Mouse (Mus musculus): ENCODE measurements around the gene Hspg2. TPM values are rescaled to one million over a fixed set of nuclear protein-coding genes. Genes with fewer than 3 reads are reported as not detected.

Gene Hspg2
- total and polyA plus RNA-seq, 2 experiments = 7.2 to 7.6 TPM

DNA sequence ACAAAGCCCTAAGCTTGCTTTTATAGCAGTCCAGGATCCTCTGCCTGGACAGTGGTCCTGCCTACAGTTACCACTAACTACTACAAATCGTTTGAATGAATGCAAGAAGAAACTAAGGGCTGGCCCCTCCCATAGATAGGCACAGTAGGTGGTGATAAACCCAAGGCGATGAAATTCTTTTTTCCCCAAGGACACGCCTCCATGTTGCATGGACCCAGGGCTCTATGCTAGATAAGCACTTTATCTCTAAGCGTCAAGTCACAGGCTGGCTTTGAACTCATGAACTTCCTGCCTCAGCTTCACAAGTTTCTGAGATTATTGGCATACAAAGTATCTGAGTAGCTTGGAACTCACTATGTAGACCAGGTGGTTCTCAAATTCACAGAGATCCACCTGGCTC lies 11.3 kb upstream of the Hspg2 start:
- 65% methylated on average over 4 of the region's 4 CpGs for WGBS
- DNase-seq (ENCODE audit: extremely low read depth, low read depth, low spot score) = no peak
- TF ChIP-seq POLR2A (IDR thresholded peaks at IDR 0.05; ENCODE audit: extremely low read depth, insufficient read depth, low read length) = no peak
- no peak for TF ChIP-seq CTCF (IDR thresholded peaks at IDR 0.05; ENCODE audit: low read depth, low read length)

DNA sequence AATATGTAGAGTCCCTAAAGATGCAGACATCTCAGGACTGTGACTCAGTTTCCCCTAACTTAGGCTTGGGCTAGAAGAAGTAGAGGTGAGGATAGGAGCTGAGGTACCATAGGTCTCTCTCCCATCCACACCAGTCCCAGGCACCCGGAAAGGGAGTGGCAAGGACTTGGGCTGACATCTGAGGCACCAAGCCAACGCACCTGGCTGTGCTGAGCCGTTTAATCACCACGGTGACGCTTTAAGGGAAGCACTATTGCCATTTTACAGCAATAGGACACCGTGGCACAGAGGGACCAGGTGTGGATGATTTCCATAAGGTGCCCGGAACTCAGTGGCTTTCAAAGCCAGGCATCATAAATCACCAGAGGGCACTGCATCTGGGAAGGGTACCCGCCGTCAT lies 10.3 kb upstream of the Hspg2 start:
- no peak for TF ChIP-seq POLR2A (IDR thresholded peaks at IDR 0.05; ENCODE audit: extremely low read depth, insufficient read depth, low read length)
- no peak for TF ChIP-seq CTCF (IDR thresholded peaks at IDR 0.05; ENCODE audit: low read depth, low read length)

More for the DNA sequence above, 11.3 kb upstream of the Hspg2 start:
- Histone ChIP-seq H3K4me3 (ENCODE audit: insufficient read depth, low read depth, low read length) (no peak overlapping the region), H3K79me2 (ENCODE audit: control insufficient read depth, insufficient read depth, low read length) (no peaks in the 10 kb centered on the region), H3K9ac (ENCODE audit: low read depth, low read length) (no peak overlapping the region), H3K4me1 (ENCODE audit: control insufficient read depth, insufficient read depth, low read length) (no peaks in the 10 kb centered on the region), H3K27ac (replicated peaks; ENCODE audit: insufficient read depth, low read depth, low read length) (no peak overlapping the region), H3K27me3 (ENCODE audit: control insufficient read depth, insufficient read depth, low read length) (no peaks in the 10 kb centered on the region), H3K36me3 (ENCODE audit: control insufficient read depth, insufficient read depth, low read length) (no peaks in the 10 kb centered on the region)

GRCm38 (mm10) chr4:137458861-137459260 lies 9.7 kb upstream of the Hspg2 start:
- TF ChIP-seq CTCF (IDR thresholded peaks at IDR 0.05; ENCODE audit: low read depth, low read length) (no peak), POLR2A (IDR thresholded peaks at IDR 0.05; ENCODE audit: extremely low read depth, insufficient read depth, low read length) (no peak)
- 57% methylated on average over 5 of the region's 5 CpGs for WGBS
- H3K27me3 ChIP-seq (ENCODE audit: control insufficient read depth, insufficient read depth, low read length) = no peaks in the 10 kb centered on the region
- no peaks in the 10 kb centered on the region for H3K79me2 ChIP-seq (ENCODE audit: control insufficient read depth, insufficient read depth, low read length)
- H3K4me3 ChIP-seq (ENCODE audit: insufficient read depth, low read depth, low read length) = no peak overlapping the region
- no peak overlapping the region for H3K27ac ChIP-seq (replicated peaks; ENCODE audit: insufficient read depth, low read depth, low read length)
- H3K9ac ChIP-seq (ENCODE audit: low read depth, low read length) = no peak overlapping the region
- no peaks in the 10 kb centered on the region for H3K4me1 ChIP-seq (ENCODE audit: control insufficient read depth, insufficient read depth, low read length)
- H3K36me3 ChIP-seq (ENCODE audit: control insufficient read depth, insufficient read depth, low read length) = no peaks in the 10 kb centered on the region
- DNase-seq (ENCODE audit: extremely low read depth, low read depth, low spot score) = no peak

More for the DNA sequence above, 10.3 kb upstream of the Hspg2 start:
- Histone ChIP-seq H3K36me3 (ENCODE audit: control insufficient read depth, insufficient read depth, low read length) (no peaks in the 10 kb centered on the region), H3K9ac (ENCODE audit: low read depth, low read length) (no peak overlapping the region), H3K27ac (replicated peaks; ENCODE audit: insufficient read depth, low read depth, low read length) (no peak overlapping the region), H3K27me3 (ENCODE audit: control insufficient read depth, insufficient read depth, low read length) (no peaks in the 10 kb centered on the region), H3K4me3 (ENCODE audit: insufficient read depth, low read depth, low read length) (no peak overlapping the region), H3K4me1 (ENCODE audit: control insufficient read depth, insufficient read depth, low read length) (no peaks in the 10 kb centered on the region), H3K79me2 (ENCODE audit: control insufficient read depth, insufficient read depth, low read length) (no peaks in the 10 kb centered on the region)
- 81% methylated on average over 9 of the region's 9 CpGs for WGBS
- DNase-seq (ENCODE audit: extremely low read depth, low read depth, low spot score) = no peak

- no peak overlapping the region for H3K27ac ChIP-seq (replicated peaks; ENCODE audit: insufficient read depth, low read depth, low read length)
- H3K79me2 ChIP-seq (ENCODE audit: control insufficient read depth, insufficient read depth, low read length) = no peaks in the 10 kb centered on the region
- WGBS = 86% methylated on average over 14 of the region's 14 CpGs
- DNase-seq (ENCODE audit: extremely low read depth, low read depth, low spot score) = no peak
- no peak overlapping the region for H3K4me3 ChIP-seq (ENCODE audit: insufficient read depth, low read depth, low read length)
- no peaks in the 10 kb centered on the region for H3K36me3 ChIP-seq (ENCODE audit: control insufficient read depth, insufficient read depth, low read length)
- H3K4me1 ChIP-seq (ENCODE audit: control insufficient read depth, insufficient read depth, low read length) = no peaks in the 10 kb centered on the region
- TF ChIP-seq POLR2A (IDR thresholded peaks at IDR 0.05; ENCODE audit: extremely low read depth, insufficient read depth, low read length) (no peak), CTCF (IDR thresholded peaks at IDR 0.05; ENCODE audit: low read depth, low read length) (no peak)
- H3K9ac ChIP-seq (ENCODE audit: low read depth, low read length) = no peak overlapping the region
- no peaks in the 10 kb centered on the region for H3K27me3 ChIP-seq (ENCODE audit: control insufficient read depth, insufficient read depth, low read length)
These were observed 7.9 kb upstream of the Hspg2 start for GRCm38 (mm10) chr4:137460676-137461075.

- Histone ChIP-seq H3K4me3 (ENCODE audit: insufficient read depth, low read depth, low read length) (no peak overlapping the region), H3K27me3 (ENCODE audit: control insufficient read depth, insufficient read depth, low read length) (no peaks in the 10 kb centered on the region), H3K4me1 (ENCODE audit: control insufficient read depth, insufficient read depth, low read length) (no peaks in the 10 kb centered on the region), H3K27ac (replicated peaks; ENCODE audit: insufficient read depth, low read depth, low read length) (no peak overlapping the region), H3K36me3 (ENCODE audit: control insufficient read depth, insufficient read depth, low read length) (no peaks in the 10 kb centered on the region), H3K9ac (ENCODE audit: low read depth, low read length) (no peak overlapping the region), H3K79me2 (ENCODE audit: control insufficient read depth, insufficient read depth, low read length) (no peaks in the 10 kb centered on the region)
- no peak for DNase-seq (ENCODE audit: extremely low read depth, low read depth, low spot score)
- 85% methylated on average over 4 of the region's 4 CpGs for WGBS
- TF ChIP-seq CTCF (IDR thresholded peaks at IDR 0.05; ENCODE audit: low read depth, low read length) = no peak
- TF ChIP-seq POLR2A (IDR thresholded peaks at IDR 0.05; ENCODE audit: extremely low read depth, insufficient read depth, low read length) = no peak
These were observed 7.4 kb upstream of the Hspg2 start for GRCm38 (mm10) chr4:137461217-137461616.

GRCm38 (mm10) chr4:137461981-137462690 lies 6.4 kb upstream of the Hspg2 start:
- Histone ChIP-seq H3K27me3 (ENCODE audit: control insufficient read depth, insufficient read depth, low read length) (no peaks in the 10 kb centered on the region), H3K36me3 (ENCODE audit: control insufficient read depth, insufficient read depth, low read length) (no peaks in the 10 kb centered on the region), H3K27ac (replicated peaks; ENCODE audit: insufficient read depth, low read depth, low read length) (no peak overlapping the region), H3K4me1 (ENCODE audit: control insufficient read depth, insufficient read depth, low read length) (no peaks in the 10 kb centered on the region), H3K9ac (ENCODE audit: low read depth, low read length) (no peak overlapping the region), H3K79me2 (ENCODE audit: control insufficient read depth, insufficient read depth, low read length) (no peaks in the 10 kb centered on the region), H3K4me3 (ENCODE audit: insufficient read depth, low read depth, low read length) (no peak overlapping the region)
- WGBS = 61% methylated on average over 16 of the region's 16 CpGs
- TF ChIP-seq CTCF (IDR thresholded peaks at IDR 0.05; ENCODE audit: low read depth, low read length) (no peak), POLR2A (IDR thresholded peaks at IDR 0.05; ENCODE audit: extremely low read depth, insufficient read depth, low read length) (no peak)
- no peak for DNase-seq (ENCODE audit: extremely low read depth, low read depth, low spot score)

All from liver, adult 2 months (tissue).